Mouse (Mus musculus): ENCODE results near the gene Papolg.
A peak's percentile ranks its signal among the peaks of the same experiment; 100 is the strongest.

The Papolg gene

DNA sequence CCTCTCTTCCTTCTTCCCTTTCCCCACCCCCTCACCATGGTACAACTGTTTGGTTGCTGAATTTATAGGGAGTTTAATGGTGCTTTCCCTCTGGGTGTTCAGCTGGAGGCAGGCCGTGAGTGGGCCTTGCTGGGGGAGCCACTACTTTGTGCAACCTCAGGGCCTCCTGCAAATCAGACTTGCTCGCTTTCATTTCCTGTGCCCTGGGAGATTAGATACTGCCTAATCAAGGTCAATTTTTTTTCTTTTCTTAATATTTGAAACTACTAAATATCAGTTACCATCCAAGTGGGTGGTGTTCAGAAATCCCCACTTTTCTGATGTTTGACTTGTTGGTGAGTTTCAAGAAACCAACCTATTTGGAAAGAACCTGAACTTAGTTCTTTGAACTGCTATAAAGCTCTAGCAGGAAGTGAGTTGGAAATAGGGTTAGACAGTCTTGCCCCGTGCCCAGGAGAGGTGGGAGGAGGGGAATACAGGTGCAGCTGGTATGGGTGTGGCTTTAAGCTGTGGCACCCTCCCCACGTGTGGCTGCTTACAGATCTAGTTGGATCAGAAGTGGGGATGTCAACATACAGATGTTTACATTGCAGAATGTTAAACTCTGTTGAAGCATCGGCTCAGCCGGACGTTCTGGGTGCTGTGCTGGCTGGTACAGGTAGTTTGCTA lies 38.9 kb downstream of the Papolg start:
- no peak overlapping the region for H3K4me3 ChIP-seq (replicated peaks; ENCODE audit: low read length)
- peaks cover 6% of the 10 kb centered on the region for H3K4me1 ChIP-seq (replicated peaks; ENCODE audit: low read depth, low read length)
- H3K27me3 ChIP-seq (ENCODE audit: insufficient read depth, low read length) = no peaks in the 10 kb centered on the region
- TF ChIP-seq NANOG (IDR thresholded peaks at IDR 0.05; ENCODE audit: borderline replicate concordance, low read length) (no peak), POU5F1 (IDR thresholded peaks at IDR 0.05; ENCODE audit: borderline replicate concordance, low read length) (no peak), CTCF (conservative IDR thresholded peaks at IDR 0.05; ENCODE audit: low read length) (no peak)
- no peaks in the 10 kb centered on the region for H3K9me3 ChIP-seq (ENCODE audit: low read length)
- H3K36me3 ChIP-seq (ENCODE audit: insufficient read depth, low read length) = peaks cover 46% of the 10 kb centered on the region

DNA sequence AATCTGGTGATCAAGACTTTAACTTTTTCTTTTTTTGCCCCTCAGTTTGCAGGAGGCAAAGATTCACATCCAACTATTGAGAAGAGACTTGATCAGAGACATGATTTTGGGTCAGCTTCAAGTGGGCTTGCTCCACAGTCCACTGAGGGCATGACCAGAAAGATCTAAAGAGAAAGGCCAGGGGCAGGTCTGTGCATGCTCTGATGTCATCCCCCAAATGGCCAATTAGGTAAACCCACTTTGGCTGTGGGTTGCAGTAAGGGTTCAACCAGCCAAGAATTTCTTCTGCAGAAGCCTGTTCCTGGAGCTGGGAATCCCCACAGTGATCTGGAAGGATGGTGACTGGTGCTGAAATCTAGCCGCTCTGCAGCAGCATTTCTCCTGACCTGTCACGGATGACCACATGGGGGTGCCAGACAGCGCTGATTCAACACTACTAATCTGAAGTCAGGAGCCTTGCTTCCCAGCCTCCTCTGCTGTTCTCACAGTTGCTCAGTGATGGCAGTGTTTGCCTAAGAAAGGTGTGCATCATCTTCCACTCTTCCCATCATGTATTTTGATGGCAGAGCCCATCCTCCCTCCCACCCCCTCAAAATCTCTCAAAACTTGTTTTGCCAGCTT lies 39.8 kb downstream of the Papolg start:
- Histone ChIP-seq H3K27me3 (ENCODE audit: insufficient read depth, low read length) (no peaks in the 10 kb centered on the region), H3K4me3 (replicated peaks; ENCODE audit: low read length) (no peak overlapping the region), H3K36me3 (ENCODE audit: insufficient read depth, low read length) (peaks cover 37% of the 10 kb centered on the region), H3K4me1 (replicated peaks; ENCODE audit: low read depth, low read length) (peaks cover 6% of the 10 kb centered on the region), H3K9me3 (ENCODE audit: low read length) (no peaks in the 10 kb centered on the region)
- peak; percentile 75 for TF ChIP-seq CTCF (conservative IDR thresholded peaks at IDR 0.05; ENCODE audit: low read length)
- no peak for TF ChIP-seq POU5F1 (IDR thresholded peaks at IDR 0.05; ENCODE audit: borderline replicate concordance, low read length)

DNA sequence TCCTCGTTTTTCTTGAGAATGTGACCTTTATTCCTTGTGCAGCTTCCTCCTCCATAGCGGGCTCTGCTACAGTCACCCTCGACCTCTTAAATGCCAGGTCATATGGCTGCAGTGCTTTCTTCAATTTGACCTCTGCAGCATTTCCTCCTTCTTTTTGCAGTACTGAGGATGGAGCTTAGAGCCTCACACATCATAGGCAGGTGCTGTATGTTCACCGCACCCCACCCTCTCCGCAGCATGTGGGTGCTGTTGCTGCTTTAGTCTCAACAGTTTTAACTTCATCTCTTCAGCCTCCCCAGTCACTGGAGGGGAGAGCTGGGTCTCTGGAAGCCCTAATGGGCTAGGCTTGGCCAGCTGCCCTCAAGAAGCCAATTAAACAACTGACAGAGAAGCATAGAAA lies 41.7 kb downstream of the Papolg start:
- TF ChIP-seq NANOG (IDR thresholded peaks at IDR 0.05; ENCODE audit: borderline replicate concordance, low read length) (no peak), CTCF (conservative IDR thresholded peaks at IDR 0.05; ENCODE audit: low read length) (no peak), POU5F1 (IDR thresholded peaks at IDR 0.05; ENCODE audit: borderline replicate concordance, low read length) (no peak)
- Histone ChIP-seq H3K9me3 (ENCODE audit: low read length) (no peaks in the 10 kb centered on the region), H3K27me3 (ENCODE audit: insufficient read depth, low read length) (peaks cover 8% of the 10 kb centered on the region; the same call in 1 of the 2 replicates), H3K36me3 (ENCODE audit: insufficient read depth, low read length) (peaks cover 17% of the 10 kb centered on the region), H3K4me3 (replicated peaks; ENCODE audit: low read length) (no peak overlapping the region), H3K4me1 (replicated peaks; ENCODE audit: low read depth, low read length) (peaks cover 11% of the 10 kb centered on the region)

DNA sequence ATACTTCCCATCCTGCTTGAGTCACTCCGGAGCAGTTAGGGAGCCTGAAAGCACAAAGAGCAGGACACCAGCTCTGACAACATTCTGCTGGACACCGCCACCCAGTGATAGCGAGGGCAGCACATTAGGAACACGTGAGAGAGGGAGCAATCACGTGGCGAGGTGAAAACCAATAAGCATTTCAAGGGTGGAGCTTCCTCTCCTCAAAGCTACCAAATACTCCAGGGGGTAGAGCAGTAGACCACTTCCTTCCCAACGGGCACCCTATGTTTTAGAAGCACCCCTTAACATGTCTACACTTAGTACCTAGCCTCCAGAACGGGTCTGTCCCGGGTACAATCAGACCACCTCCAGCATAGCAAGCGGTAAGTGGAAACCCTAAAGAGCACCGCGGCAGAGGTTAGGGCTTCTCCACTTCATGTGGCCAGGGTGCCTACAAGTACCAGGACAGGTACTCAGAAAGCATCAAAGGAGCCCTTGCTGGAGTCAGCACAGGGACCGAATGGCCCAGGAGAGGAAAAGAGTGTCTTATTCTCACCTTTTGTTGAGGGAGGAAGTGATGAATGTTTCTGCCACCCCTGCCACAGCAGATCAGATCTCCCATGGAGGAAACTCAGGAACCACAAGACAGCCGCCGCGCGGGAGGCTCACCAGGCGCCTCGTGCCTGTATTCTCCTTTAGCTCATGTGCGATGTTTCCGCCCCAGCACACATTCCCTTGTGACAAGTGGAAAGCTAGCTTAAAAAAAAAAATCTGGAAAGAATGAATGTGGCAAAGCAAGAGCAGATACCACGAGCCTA lies 48.8 kb downstream of the Papolg start:
- Histone ChIP-seq H3K27me3 (ENCODE audit: insufficient read depth, low read length) (peaks cover 60% of the 10 kb centered on the region), H3K36me3 (ENCODE audit: insufficient read depth, low read length) (no peaks in the 10 kb centered on the region), H3K4me1 (replicated peaks; ENCODE audit: low read depth, low read length) (peaks cover 19% of the 10 kb centered on the region), H3K4me3 (replicated peaks; ENCODE audit: low read length) (peak overlapping the region; percentile 37), H3K9me3 (ENCODE audit: low read length) (no peaks in the 10 kb centered on the region)
- TF ChIP-seq CTCF (conservative IDR thresholded peaks at IDR 0.05; ENCODE audit: low read length) (no peak), POU5F1 (IDR thresholded peaks at IDR 0.05; ENCODE audit: borderline replicate concordance, low read length) (no peak), NANOG (IDR thresholded peaks at IDR 0.05; ENCODE audit: borderline replicate concordance, low read length) (no peak)

DNA sequence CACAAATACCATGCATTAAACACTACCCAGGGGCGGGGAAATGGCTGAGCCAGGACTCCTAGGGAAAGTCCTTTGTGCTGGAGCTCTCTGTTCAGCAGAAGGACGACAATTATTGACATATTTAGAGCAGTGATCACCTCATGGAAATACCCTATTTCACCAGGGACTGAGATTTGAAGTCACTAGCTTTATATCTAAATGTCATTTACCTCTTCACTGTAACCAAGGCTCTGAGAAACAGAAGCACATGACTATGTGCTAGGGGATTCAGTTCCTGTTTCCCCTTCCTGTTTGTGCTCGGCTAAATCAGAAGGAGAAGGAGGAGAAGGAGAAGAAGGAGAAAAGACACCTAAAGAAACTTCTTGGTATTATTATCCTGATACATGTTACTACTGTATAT lies 71.8 kb downstream of the Papolg start:
- no peak for TF ChIP-seq NANOG (IDR thresholded peaks at IDR 0.05; ENCODE audit: borderline replicate concordance, low read length)
- no peak for TF ChIP-seq POU5F1 (IDR thresholded peaks at IDR 0.05; ENCODE audit: borderline replicate concordance, low read length)
- TF ChIP-seq CTCF (conservative IDR thresholded peaks at IDR 0.05; ENCODE audit: low read length) = no peak
- no peaks in the 10 kb centered on the region for H3K9me3 ChIP-seq (ENCODE audit: low read length)
- H3K4me1 ChIP-seq (replicated peaks; ENCODE audit: low read depth, low read length) = no peaks in the 10 kb centered on the region
- no peaks in the 10 kb centered on the region for H3K36me3 ChIP-seq (ENCODE audit: insufficient read depth, low read length)
- H3K4me3 ChIP-seq (replicated peaks; ENCODE audit: low read length) = no peak overlapping the region
- no peaks in the 10 kb centered on the region for H3K27me3 ChIP-seq (ENCODE audit: insufficient read depth, low read length)

DNA sequence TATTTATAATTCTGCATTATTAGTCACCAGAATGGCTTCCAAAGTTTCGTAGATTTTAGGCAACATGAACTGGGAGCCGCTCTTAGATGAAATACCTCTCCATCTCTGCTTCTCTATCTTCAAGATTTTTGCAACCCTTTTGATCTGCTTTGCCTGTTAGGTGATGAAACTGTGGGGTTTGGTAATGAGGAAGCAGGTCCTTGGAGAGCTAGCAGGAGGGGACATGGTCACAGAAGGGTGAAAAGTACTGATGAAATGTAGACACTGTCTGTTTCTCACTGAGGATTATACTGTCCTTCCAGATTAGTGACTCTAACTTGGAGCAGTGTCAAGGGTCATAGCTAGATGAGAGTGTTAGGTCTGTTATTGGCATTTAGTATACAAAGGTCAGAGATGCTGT lies 73.4 kb downstream of the Papolg start:
- no peak overlapping the region for H3K4me3 ChIP-seq (replicated peaks; ENCODE audit: low read length)
- H3K27me3 ChIP-seq (ENCODE audit: insufficient read depth, low read length) = no peaks in the 10 kb centered on the region
- TF ChIP-seq NANOG (IDR thresholded peaks at IDR 0.05; ENCODE audit: borderline replicate concordance, low read length) (no peak), POU5F1 (IDR thresholded peaks at IDR 0.05; ENCODE audit: borderline replicate concordance, low read length) (no peak), CTCF (conservative IDR thresholded peaks at IDR 0.05; ENCODE audit: low read length) (no peak)
- H3K4me1 ChIP-seq (replicated peaks; ENCODE audit: low read depth, low read length) = no peaks in the 10 kb centered on the region
- H3K36me3 ChIP-seq (ENCODE audit: insufficient read depth, low read length) = no peaks in the 10 kb centered on the region
- no peaks in the 10 kb centered on the region for H3K9me3 ChIP-seq (ENCODE audit: low read length)

DNA sequence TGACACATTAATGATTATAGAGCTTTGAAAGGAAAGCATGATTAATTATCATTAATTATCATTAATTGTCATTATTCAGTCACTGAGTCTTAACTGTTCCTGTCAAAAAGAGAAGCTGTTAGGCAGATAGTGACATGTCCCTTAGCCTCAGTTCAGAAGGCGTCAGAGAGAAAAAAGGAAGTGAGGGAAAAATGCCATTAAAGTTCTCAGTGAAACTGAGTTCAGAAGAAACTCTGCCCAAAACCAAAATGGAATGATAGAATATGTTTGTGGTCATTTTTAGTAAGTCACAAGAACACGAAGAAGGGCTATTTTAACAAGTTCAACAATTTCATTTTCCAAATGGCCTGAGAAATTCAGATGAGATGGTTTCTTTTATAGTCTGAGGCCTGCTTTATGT lies 74.1 kb downstream of the Papolg start:
- Histone ChIP-seq H3K9me3 (ENCODE audit: low read length) (no peaks in the 10 kb centered on the region), H3K36me3 (ENCODE audit: insufficient read depth, low read length) (no peaks in the 10 kb centered on the region), H3K27me3 (ENCODE audit: insufficient read depth, low read length) (no peaks in the 10 kb centered on the region), H3K4me1 (replicated peaks; ENCODE audit: low read depth, low read length) (no peaks in the 10 kb centered on the region), H3K4me3 (replicated peaks; ENCODE audit: low read length) (no peak overlapping the region)
- no peak for TF ChIP-seq NANOG (IDR thresholded peaks at IDR 0.05; ENCODE audit: borderline replicate concordance, low read length)
- no peak for TF ChIP-seq CTCF (conservative IDR thresholded peaks at IDR 0.05; ENCODE audit: low read length)
- no peak for TF ChIP-seq POU5F1 (IDR thresholded peaks at IDR 0.05; ENCODE audit: borderline replicate concordance, low read length)

DNA sequence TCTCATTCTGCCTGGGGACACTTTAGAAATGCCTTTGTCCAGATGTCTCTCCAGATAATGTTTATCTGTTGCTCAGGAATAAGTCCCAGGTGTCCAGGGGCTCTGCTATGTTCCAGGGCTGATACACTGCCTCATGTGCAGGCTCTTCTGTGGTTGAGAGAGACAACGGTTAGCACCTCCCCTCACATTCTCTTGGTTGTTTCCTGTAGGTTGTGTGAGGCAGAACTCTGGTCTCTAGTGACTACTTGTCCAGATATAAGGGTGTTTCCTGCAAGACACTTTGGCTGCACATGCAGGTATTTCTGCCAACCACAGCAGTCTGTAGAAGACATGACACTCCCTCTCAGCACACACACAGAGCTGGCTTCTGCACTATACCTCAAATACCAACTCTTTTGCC lies 76.3 kb downstream of the Papolg start:
- no peaks in the 10 kb centered on the region for H3K4me1 ChIP-seq (replicated peaks; ENCODE audit: low read depth, low read length)
- H3K9me3 ChIP-seq (ENCODE audit: low read length) = no peaks in the 10 kb centered on the region
- no peaks in the 10 kb centered on the region for H3K36me3 ChIP-seq (ENCODE audit: insufficient read depth, low read length)
- H3K4me3 ChIP-seq (replicated peaks; ENCODE audit: low read length) = no peak overlapping the region
- TF ChIP-seq CTCF (conservative IDR thresholded peaks at IDR 0.05; ENCODE audit: low read length) (no peak), NANOG (IDR thresholded peaks at IDR 0.05; ENCODE audit: borderline replicate concordance, low read length) (no peak), POU5F1 (IDR thresholded peaks at IDR 0.05; ENCODE audit: borderline replicate concordance, low read length) (no peak)
- no peaks in the 10 kb centered on the region for H3K27me3 ChIP-seq (ENCODE audit: insufficient read depth, low read length)
